7 mouse cellular contexts compared by ENCODE assay signal in genomic region chr16:14291223-14291622, GRCm38 (mm10). TPM values are rescaled to one million over a fixed set of nuclear protein-coding genes. Genes with fewer than 3 reads are reported as not detected.
DNase-seq lines count a peak whose midpoint lies in the region; ATAC-seq lines count a peak whose summit lies in the region.

Gene Myh11 (minus strand): TSS chr16:14291372.

- H3K9ac ChIP-seq in hindbrain, embryonic 12.5 days = no peak within 1 kb of the TSS
- H3K9ac ChIP-seq in limb, embryonic 13.5 days = peak within 1 kb of the TSS; percentile 43; the same call in 1 of the 2 replicates
- 0 out of 2 replicates have a peak within 1 kb of the TSS, but pooled peaks have one; percentile 15 for H3K9ac ChIP-seq in midbrain, embryonic 13.5 days (replicated peaks)

- no peak within 1 kb of the TSS for H3K27ac ChIP-seq in hindbrain, embryonic 12.5 days
- H3K27ac ChIP-seq in limb, embryonic 13.5 days = no peak within 1 kb of the TSS
- H3K27ac ChIP-seq in midbrain, embryonic 13.5 days = no peak within 1 kb of the TSS

- ATAC-seq in hindbrain, embryonic 12.5 days (ENCODE audit: low FRiP score) = peak; percentile 41; the same call in 1 of the 2 replicates
- peak; percentile 50; the same call in 1 of the 2 replicates for ATAC-seq in limb, embryonic 13.5 days (ENCODE audit: low FRiP score, low read depth)
- ATAC-seq in midbrain, embryonic 13.5 days = peak; percentile 41

- WGBS in hindbrain, embryonic 12.5 days = 5% methylated on average over 16 of the region's 16 CpGs
- 5% methylated on average over 16 of the region's 16 CpGs for WGBS in limb, embryonic 13.5 days
- 4% methylated on average over 16 of the region's 16 CpGs for WGBS in midbrain, embryonic 13.5 days

- H3K4me2 ChIP-seq in hindbrain, embryonic 12.5 days (replicated peaks) = peak within 1 kb of the TSS; percentile 47
- H3K4me2 ChIP-seq in limb, embryonic 13.5 days (replicated peaks) = peak within 1 kb of the TSS; percentile 66
- H3K4me2 ChIP-seq in midbrain, embryonic 13.5 days (replicated peaks) = peak within 1 kb of the TSS; percentile 49

- H3K4me3 ChIP-seq in hindbrain, embryonic 12.5 days = peak within 1 kb of the TSS; percentile 25
- peak within 1 kb of the TSS; percentile 34 for H3K4me3 ChIP-seq in limb, embryonic 13.5 days
- H3K4me3 ChIP-seq in midbrain, embryonic 13.5 days (replicated peaks) = peak within 1 kb of the TSS; percentile 22

- H3K36me3 ChIP-seq in hindbrain, embryonic 12.5 days = no peaks in the 10 kb centered on the region
- H3K36me3 ChIP-seq in limb, embryonic 13.5 days = no peaks in the 10 kb centered on the region
- no peaks in the 10 kb centered on the region for H3K36me3 ChIP-seq in midbrain, embryonic 13.5 days

- H3K9me3 ChIP-seq in hindbrain, embryonic 12.5 days (replicated peaks) = no peaks in the 10 kb centered on the region
- H3K9me3 ChIP-seq in limb, embryonic 13.5 days = no peaks in the 10 kb centered on the region
- no peaks in the 10 kb centered on the region for H3K9me3 ChIP-seq in midbrain, embryonic 13.5 days

- H3K4me1 ChIP-seq in hindbrain, embryonic 12.5 days = peaks cover 15% of the 10 kb centered on the region
- peaks cover 22% of the 10 kb centered on the region for H3K4me1 ChIP-seq in limb, embryonic 13.5 days
- H3K4me1 ChIP-seq in midbrain, embryonic 13.5 days (replicated peaks) = peaks cover 12% of the 10 kb centered on the region

- peak; percentile 78 for DNase-seq in adrenal gland, adult 2 months
- peak; percentile 82 for DNase-seq in cerebellum, postnatal 10 days
- DNase-seq in gastrocnemius, adult 18-20 months (ENCODE audit: low spot score) = peak; percentile 77
- peak; percentile 55 to 81 for DNase-seq in spleen, postnatal 4 days (ENCODE audit: low spot score in 2 of 2)

- H3K27me3 ChIP-seq in hindbrain, embryonic 12.5 days = peaks cover 27% of the 10 kb centered on the region
- peaks cover 27% of the 10 kb centered on the region for H3K27me3 ChIP-seq in limb, embryonic 13.5 days
- H3K27me3 ChIP-seq in midbrain, embryonic 13.5 days = peaks cover 22% of the 10 kb centered on the region

RNA-seq across cellular contexts. Expression of gene Myh11, which starts in this region (rescaled TPM):
- total RNA-seq in adrenal gland, adult 2 months (2021) = 1 to 10 TPM; 3.9 to 7.6 TPM
- 0.73 and 0.94 TPM in 2 replicates for polyA plus RNA-seq in adrenal gland, adult 2 months (2012; rRNA removed)
- 10 to 100 TPM; 19.7 to 24.3 TPM for total RNA-seq in gastrocnemius, adult 18-20 months (2021)
- 0.30 and 0.79 TPM in 2 replicates for polyA plus RNA-seq in hindbrain, embryonic 12.5 days (2016; fragmentation: Nextera tagmentation; extraction: Ambion mirVana)
- polyA plus RNA-seq in limb, embryonic 13.5 days (2015; fragmentation: Nextera tagmentation; extraction: Ambion mirVana) = 0.34 and 0.39 TPM in 2 replicates
- polyA plus RNA-seq in midbrain, embryonic 13.5 days (2015; fragmentation: Nextera tagmentation; extraction: Ambion mirVana) = 0.39 and 0.53 TPM in 2 replicates

Comparison
In these comparisons a context has a peak if more than half of its experiments do, and no peak if none do; other contexts are left out.
1. Peak in ATAC-seq, H3K4me3 ChIP-seq and H3K4me2 ChIP-seq in hindbrain, embryonic 12.5 days; RNA of the gene not detected or under 1 TPM.
2. Peak in ATAC-seq, H3K4me3 ChIP-seq, H3K9ac ChIP-seq and H3K4me2 ChIP-seq in limb, embryonic 13.5 days; RNA of the gene not detected or under 1 TPM.
3. Peak in ATAC-seq, H3K4me3 ChIP-seq, H3K9ac ChIP-seq and H3K4me2 ChIP-seq in midbrain, embryonic 13.5 days; RNA of the gene not detected or under 1 TPM.